Mouse (Mus musculus) brain, embryonic 14.5 days (tissue): ENCODE data around the gene Trmt10b.

Experiments used
- CTCF ChIP-seq: fragments of 200-500 bp; IDR thresholded peaks from 2 replicates; pipeline ENCODE4 v1.5.1; 2012; ENCODE audit warnings: inconsistent platforms, mild to moderate bottlenecking, moderate library complexity, borderline replicate concordance; ENCODE audit not compliant: insufficient read depth, insufficient read length; ENCODE audit errors: extremely low read depth
- POLR2A ChIP-seq: fragments of 200-500 bp; IDR thresholded peaks from 2 replicates; pipeline ENCODE4 v1.6.1; 2012; ENCODE audit warnings: mild to moderate bottlenecking, inconsistent platforms, borderline replicate concordance; ENCODE audit not compliant: poor library complexity, insufficient read depth, insufficient read length, severe bottlenecking; ENCODE audit errors: extremely low read depth

GRCm38 (mm10) chr4:45341226-45341625, 44.3 kb downstream of the Trmt10b start:
- TF ChIP-seq CTCF = no peak
- no peak for TF ChIP-seq POLR2A
